Mouse (Mus musculus): ENCODE measurements around the gene Rmnd5a. TPM values are rescaled to one million over a fixed set of nuclear protein-coding genes. Genes with fewer than 3 reads are reported as not detected.

The Rmnd5a gene
- total RNA-seq, 2 experiments from 2014 or later, result 31.3 to 42.5 TPM

DNA sequence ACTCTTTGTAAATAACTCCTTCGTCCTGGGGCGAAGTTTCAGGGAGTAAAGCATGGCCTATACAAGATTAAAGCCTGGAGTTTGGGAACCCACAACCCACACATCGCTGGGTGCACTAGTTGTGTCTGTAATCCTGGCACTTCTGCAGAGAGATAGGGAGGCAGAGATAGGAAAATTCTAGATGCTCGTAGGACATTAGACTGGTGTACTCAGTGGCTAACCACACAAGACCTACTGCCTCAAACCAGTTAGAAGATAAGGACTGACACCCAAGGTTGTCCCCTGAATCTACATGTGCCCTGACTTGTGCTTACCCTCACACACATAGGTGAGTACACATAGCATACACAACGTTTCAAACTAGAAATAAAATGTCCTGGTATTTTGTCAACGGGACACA, 5.1 kb upstream of the Rmnd5a start:
- peak; percentile 24; the same call in 1 of the 2 replicates for ATAC-seq (replicated peaks; ENCODE audit: low FRiP score, low TSS enrichment, poor library complexity, severe bottlenecking)

- ATAC-seq (replicated peaks; ENCODE audit: low FRiP score, low TSS enrichment, poor library complexity, severe bottlenecking), result no peak
Observed at GRCm38 (mm10) chr6:71444756-71445155, 4.3 kb upstream of the Rmnd5a start.

DNA sequence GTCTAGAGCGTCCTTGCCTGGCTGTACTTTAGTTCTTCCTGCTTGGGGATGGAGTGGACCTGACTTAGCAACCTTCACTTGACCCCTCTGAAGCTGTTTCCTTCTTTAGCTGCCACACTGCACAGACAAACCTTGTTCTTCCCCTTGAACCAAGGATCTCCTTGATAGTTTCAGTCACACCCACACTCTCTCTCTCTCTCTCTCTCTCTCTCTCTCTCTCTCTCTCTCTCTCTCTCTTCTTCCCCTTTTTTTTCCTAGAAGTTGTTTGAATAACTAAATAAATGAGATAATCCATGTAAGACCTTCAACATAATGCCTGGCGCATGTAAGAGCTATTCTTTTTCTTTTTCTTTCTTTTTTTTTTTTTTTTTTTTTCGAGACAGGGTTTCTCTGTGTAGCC, 1.7 kb upstream of the Rmnd5a start:
- no peak for ATAC-seq (replicated peaks; ENCODE audit: low FRiP score, low TSS enrichment, poor library complexity, severe bottlenecking)

GRCm38 (mm10) chr6:71441251-71441580, 779 bp upstream of the Rmnd5a start:
- peak; percentile 8 for ATAC-seq (replicated peaks; ENCODE audit: low FRiP score, low TSS enrichment, poor library complexity, severe bottlenecking)

GRCm38 (mm10) chr6:71440217-71440491, 283 bp downstream of the Rmnd5a start:
- no peak for ATAC-seq (replicated peaks; ENCODE audit: low FRiP score, low TSS enrichment, poor library complexity, severe bottlenecking)

GRCm38 (mm10) chr6:71439506-71440216, 776 bp downstream of the Rmnd5a start:
- no peak for ATAC-seq (replicated peaks; ENCODE audit: low FRiP score, low TSS enrichment, poor library complexity, severe bottlenecking)

DNA sequence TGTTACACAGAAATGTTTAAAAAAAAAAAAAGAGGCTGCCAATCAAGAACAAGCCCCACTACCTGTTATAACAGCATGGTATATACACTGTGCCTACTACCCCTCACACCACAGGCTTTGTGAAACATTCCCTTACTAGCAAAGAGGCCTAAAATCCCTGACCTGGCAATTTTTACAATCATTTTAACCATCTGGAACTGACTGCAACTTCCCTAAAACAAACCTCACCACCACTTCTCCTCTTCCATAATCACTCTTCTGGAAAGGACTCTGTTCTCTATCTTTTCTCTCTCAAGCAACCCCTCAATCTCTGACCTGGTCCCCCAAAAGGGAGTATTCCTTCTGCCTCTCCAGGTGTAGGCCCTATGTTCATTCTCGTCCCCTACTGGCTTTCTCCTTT, 2.4 kb downstream of the Rmnd5a start:
- ATAC-seq (replicated peaks; ENCODE audit: low FRiP score, low TSS enrichment, poor library complexity, severe bottlenecking), result no peak

GRCm38 (mm10) chr6:71427996-71428725, 12.3 kb downstream of the Rmnd5a start:
- no peak for ATAC-seq (replicated peaks; ENCODE audit: low FRiP score, low TSS enrichment, poor library complexity, severe bottlenecking)

- ATAC-seq (replicated peaks; ENCODE audit: low FRiP score, low TSS enrichment, poor library complexity, severe bottlenecking), result no peak
Observed at GRCm38 (mm10) chr6:71425681-71426080, 14.8 kb downstream of the Rmnd5a start.

- ATAC-seq (replicated peaks; ENCODE audit: low FRiP score, low TSS enrichment, poor library complexity, severe bottlenecking), result no peak
Observed at GRCm38 (mm10) chr6:71423116-71423515, 17.3 kb downstream of the Rmnd5a start.

DNA sequence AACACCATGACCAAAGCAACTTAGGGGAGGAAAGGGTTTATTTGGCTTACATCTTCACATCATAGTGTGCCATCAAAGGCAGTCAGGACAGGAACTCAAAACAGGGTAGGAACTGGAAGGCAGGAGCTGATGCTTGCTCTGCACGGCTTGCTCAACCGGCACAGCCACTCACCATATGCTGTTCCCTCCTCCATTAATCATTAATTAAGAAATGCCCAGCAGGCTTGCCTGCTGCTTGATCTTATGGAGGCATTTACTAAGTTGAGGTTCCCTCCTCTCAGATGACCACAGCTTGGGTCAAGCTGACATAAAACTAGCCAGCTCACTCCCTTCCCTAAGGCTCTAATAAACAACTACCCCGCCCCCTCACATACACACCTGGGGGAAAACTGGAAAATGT, 18.3 kb downstream of the Rmnd5a start:
- no peak for ATAC-seq (replicated peaks; ENCODE audit: low FRiP score, low TSS enrichment, poor library complexity, severe bottlenecking)

GRCm38 (mm10) chr6:71420848-71421247, 19.6 kb downstream of the Rmnd5a start:
- ATAC-seq (replicated peaks; ENCODE audit: low FRiP score, low TSS enrichment, poor library complexity, severe bottlenecking), result no peak

GRCm38 (mm10) chr6:71418874-71419273, 21.6 kb downstream of the Rmnd5a start:
- no peak for ATAC-seq (replicated peaks; ENCODE audit: low FRiP score, low TSS enrichment, poor library complexity, severe bottlenecking)

DNA sequence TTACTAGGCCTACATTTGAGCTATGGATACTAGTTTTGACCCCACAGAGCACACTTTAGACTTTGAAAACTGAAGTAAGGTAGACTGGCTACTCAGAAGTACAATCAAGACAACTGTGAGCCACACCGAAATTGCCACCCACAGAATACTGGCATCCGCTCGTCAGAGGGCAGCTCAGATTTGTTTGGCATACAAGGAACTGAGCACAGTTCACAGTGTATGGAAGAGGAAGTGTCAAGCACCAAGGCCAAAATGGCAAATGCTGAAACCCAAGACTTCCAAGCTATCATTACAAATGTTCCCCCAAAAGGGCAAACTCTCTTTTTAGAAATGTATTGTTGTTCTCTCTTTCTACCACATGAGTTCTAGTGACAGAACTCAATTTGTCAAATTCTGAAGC, 25.0 kb downstream of the Rmnd5a start:
- ATAC-seq (replicated peaks; ENCODE audit: low FRiP score, low TSS enrichment, poor library complexity, severe bottlenecking), result no peak

- ATAC-seq (replicated peaks; ENCODE audit: low FRiP score, low TSS enrichment, poor library complexity, severe bottlenecking), result no peak
Observed at GRCm38 (mm10) chr6:71414624-71415023, 25.8 kb downstream of the Rmnd5a start.

DNA sequence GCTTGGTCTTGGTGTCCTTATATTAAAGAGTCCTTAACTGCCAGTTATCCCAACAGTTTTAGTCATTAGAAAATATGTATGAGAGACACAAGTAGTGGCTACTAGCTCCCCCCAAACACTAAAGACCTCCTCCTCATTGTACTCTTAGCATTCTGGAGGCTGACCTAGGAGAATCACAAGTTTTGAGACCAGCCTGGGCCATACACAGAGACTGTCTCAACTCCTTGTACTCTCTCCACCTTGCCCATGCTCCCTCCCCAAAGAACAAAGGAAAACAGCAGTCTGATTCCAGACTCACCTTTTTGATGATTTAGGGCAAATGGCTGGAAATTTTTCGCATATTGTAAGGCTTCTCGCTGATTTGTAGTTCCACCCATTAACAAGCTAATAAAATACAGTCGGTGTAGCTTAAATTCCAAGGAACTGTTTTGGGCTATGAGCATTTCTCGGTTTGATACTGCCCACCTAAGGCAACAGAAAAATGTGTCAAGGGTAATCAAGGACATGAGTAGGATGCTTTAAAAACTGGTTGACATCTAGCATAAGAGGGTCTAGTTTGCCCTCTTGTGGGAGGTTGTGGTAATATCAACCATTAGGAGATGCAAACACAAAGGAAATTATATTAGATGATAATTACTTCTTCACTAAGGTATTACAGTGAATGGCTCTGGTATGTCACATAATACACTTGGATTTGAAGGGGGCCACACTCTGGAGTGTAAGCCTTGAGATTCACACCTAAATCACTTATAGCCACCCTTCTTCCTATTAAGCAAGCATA, 41.4 kb downstream of the Rmnd5a start:
- peak; percentile 65 for ATAC-seq (replicated peaks; ENCODE audit: low FRiP score, low TSS enrichment, poor library complexity, severe bottlenecking)

GRCm38 (mm10) chr6:71396761-71397160, 43.7 kb downstream of the Rmnd5a start:
- no peak for ATAC-seq (replicated peaks; ENCODE audit: low FRiP score, low TSS enrichment, poor library complexity, severe bottlenecking)

DNA sequence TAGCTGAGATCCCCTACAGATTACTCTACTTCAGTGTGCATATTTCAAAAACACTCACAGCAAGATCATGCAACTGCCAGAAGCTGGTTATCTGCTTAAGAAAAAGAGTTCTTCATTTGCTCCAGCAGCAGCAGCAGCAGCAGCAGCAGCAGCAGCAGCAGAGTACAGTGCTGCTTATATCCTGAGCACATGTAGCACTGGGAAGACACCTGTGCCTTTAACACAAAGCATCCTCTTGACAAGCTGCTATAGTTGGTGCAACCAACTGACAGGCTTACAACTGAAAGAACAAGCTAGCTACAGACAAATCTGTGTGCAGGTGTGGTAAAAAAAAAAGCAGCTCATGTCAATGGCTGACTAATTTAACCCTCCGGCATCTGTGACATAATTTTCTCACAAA, 44.4 kb downstream of the Rmnd5a start:
- ATAC-seq (replicated peaks; ENCODE audit: low FRiP score, low TSS enrichment, poor library complexity, severe bottlenecking), result no peak

GRCm38 (mm10) chr6:71390496-71390895, 49.9 kb downstream of the Rmnd5a start:
- ATAC-seq (replicated peaks; ENCODE audit: low FRiP score, low TSS enrichment, poor library complexity, severe bottlenecking), result no peak

DNA sequence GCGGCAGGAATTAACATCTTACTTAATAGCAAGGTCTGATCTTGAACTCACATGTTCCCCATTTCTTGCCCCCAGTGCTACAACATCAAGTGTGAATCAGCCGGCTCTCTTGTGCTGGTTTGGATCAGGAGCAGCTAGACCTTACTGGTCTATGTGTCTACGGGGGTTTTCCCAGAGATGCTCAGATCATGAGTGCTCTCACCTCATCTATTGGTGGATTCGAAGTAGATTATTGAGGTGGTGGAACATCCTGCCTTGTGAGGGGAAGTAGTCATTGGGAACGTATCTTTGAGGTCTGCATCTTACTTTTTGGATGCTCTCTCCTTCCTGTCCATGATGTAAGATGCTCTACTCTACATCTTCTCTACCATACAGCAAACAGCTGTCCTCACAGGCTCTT, 58.8 kb downstream of the Rmnd5a start:
- no peak for ATAC-seq (replicated peaks; ENCODE audit: low FRiP score, low TSS enrichment, poor library complexity, severe bottlenecking)

DNA sequence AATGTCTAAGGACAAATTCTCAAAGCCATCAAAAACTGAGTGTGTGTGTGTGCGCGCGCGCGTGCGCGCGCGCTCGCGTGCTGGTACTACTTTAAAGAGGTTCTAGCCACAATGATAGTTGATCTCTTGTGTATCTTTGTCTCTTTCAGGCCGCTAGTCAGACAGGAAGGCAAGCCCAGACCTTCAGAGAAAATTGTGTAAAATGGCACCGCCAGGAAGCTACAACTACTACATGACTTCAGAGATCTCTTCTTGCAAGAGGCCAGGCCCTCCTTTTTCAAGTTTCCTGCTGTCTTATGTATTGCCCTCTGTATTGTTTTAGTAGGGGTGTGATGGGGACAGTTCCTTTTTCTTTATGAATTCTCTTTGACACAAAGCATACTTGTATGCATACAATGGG, 63.7 kb downstream of the Rmnd5a start:
- no peak for ATAC-seq (replicated peaks; ENCODE audit: low FRiP score, low TSS enrichment, poor library complexity, severe bottlenecking)
